Mouse (Mus musculus): Measurements from ENCODE around the gene Ces1d. TPM values are rescaled to one million over a fixed set of nuclear protein-coding genes. Genes with fewer than 3 reads are reported as not detected.
"Not testable (repeated sequence)": the region's sequence is repeated elsewhere in the genome, so short reads cannot be mapped to it uniquely, and the experiment has no call there.

Ces1d gene
- polyA plus RNA-seq, 1 experiment from 2014 or later: 1.0 TPM

- not testable (repeated sequence) for H3K4me3 ChIP-seq; H3K9me3 ChIP-seq; H3K4me1 ChIP-seq; DNase-seq (ENCODE audit: extremely low spot score, low spot score); H3K27me3 ChIP-seq (ENCODE audit: poor library complexity, severe bottlenecking); H3K36me3 ChIP-seq (replicated peaks); H3K27ac ChIP-seq
- WGBS: 87% methylated on average over 7 of the region's 7 CpGs
These were observed 1.5 kb upstream of the Ces1d start for GRCm38 (mm10) chr8:93199146-93199545.

- H3K36me3 ChIP-seq (replicated peaks): no peaks in the 10 kb centered on the region
- H3K4me1 ChIP-seq: no peaks in the 10 kb centered on the region
- no peaks in the 10 kb centered on the region for H3K27me3 ChIP-seq (ENCODE audit: poor library complexity, severe bottlenecking)
- H3K4me3 ChIP-seq: no peak overlapping the region
- DNase-seq (ENCODE audit: extremely low spot score, low spot score): no peak
- 92% methylated on average over 5 of the region's 5 CpGs for WGBS
- no peak overlapping the region for H3K27ac ChIP-seq
- H3K9me3 ChIP-seq: no peaks in the 10 kb centered on the region
These were observed 1.2 kb downstream of the Ces1d start for GRCm38 (mm10) chr8:93196436-93196835.

- no peaks in the 10 kb centered on the region for H3K9me3 ChIP-seq
- peaks cover 12% of the 10 kb centered on the region for H3K4me1 ChIP-seq
- H3K4me3 ChIP-seq: no peak overlapping the region
- no peak for DNase-seq (ENCODE audit: extremely low spot score, low spot score)
- H3K27ac ChIP-seq: no peak overlapping the region
- no peaks in the 10 kb centered on the region for H3K27me3 ChIP-seq (ENCODE audit: poor library complexity, severe bottlenecking)
- WGBS: 91% methylated on average over 4 of the region's 4 CpGs
- no peaks in the 10 kb centered on the region for H3K36me3 ChIP-seq (replicated peaks)
These were observed 17.0 kb downstream of the Ces1d start for GRCm38 (mm10) chr8:93180581-93181129.

GRCm38 (mm10) chr8:93176593-93176992 is 21.0 kb downstream of the Ces1d start:
- Histone ChIP-seq H3K9me3 (no peaks in the 10 kb centered on the region), H3K27me3 (ENCODE audit: poor library complexity, severe bottlenecking) (no peaks in the 10 kb centered on the region), H3K4me3 (no peak overlapping the region), H3K27ac (no peak overlapping the region), H3K4me1 (peaks cover 12% of the 10 kb centered on the region), H3K36me3 (replicated peaks) (no peaks in the 10 kb centered on the region)
- WGBS: 61% methylated on average over 1 of the region's 1 CpGs
- DNase-seq (ENCODE audit: extremely low spot score, low spot score): peak; percentile 19

GRCm38 (mm10) chr8:93174554-93174953 is 23.1 kb downstream of the Ces1d start:
- DNase-seq (ENCODE audit: extremely low spot score, low spot score): no peak
- Histone ChIP-seq H3K9me3 (no peaks in the 10 kb centered on the region), H3K4me1 (peaks cover 12% of the 10 kb centered on the region), H3K4me3 (no peak overlapping the region), H3K36me3 (replicated peaks) (no peaks in the 10 kb centered on the region), H3K27ac (no peak overlapping the region), H3K27me3 (ENCODE audit: poor library complexity, severe bottlenecking) (no peaks in the 10 kb centered on the region)
- WGBS: 86% methylated on average over 2 of the region's 2 CpGs

- H3K27ac ChIP-seq: no peak overlapping the region
- H3K36me3 ChIP-seq (replicated peaks): no peaks in the 10 kb centered on the region
- no peaks in the 10 kb centered on the region for H3K9me3 ChIP-seq
- no peak overlapping the region for H3K4me3 ChIP-seq
- no peaks in the 10 kb centered on the region for H3K27me3 ChIP-seq (ENCODE audit: poor library complexity, severe bottlenecking)
- no peak for DNase-seq (ENCODE audit: extremely low spot score, low spot score)
- 92% methylated on average over 1 of the region's 1 CpGs for WGBS
- H3K4me1 ChIP-seq: peaks cover 11% of the 10 kb centered on the region
These were observed 25.6 kb downstream of the Ces1d start for GRCm38 (mm10) chr8:93171846-93172590.

- H3K27ac ChIP-seq: no peak overlapping the region
- H3K4me3 ChIP-seq: no peak overlapping the region
- no peaks in the 10 kb centered on the region for H3K9me3 ChIP-seq
- DNase-seq (ENCODE audit: extremely low spot score, low spot score): no peak
- no peaks in the 10 kb centered on the region for H3K4me1 ChIP-seq
- H3K36me3 ChIP-seq (replicated peaks): no peaks in the 10 kb centered on the region
- H3K27me3 ChIP-seq (ENCODE audit: poor library complexity, severe bottlenecking): no peaks in the 10 kb centered on the region
- 94% methylated on average over 1 of the region's 1 CpGs for WGBS
These were observed 34.3 kb downstream of the Ces1d start for GRCm38 (mm10) chr8:93163363-93163762.

GRCm38 (mm10) chr8:93151401-93151800 is 46.2 kb downstream of the Ces1d start:
- H3K27ac ChIP-seq: no peak overlapping the region
- 100% methylated on average over 1 of the region's 1 CpGs for WGBS

GRCm38 (mm10) chr8:93147331-93147730 is 50.3 kb downstream of the Ces1d start:
- no peak for DNase-seq (ENCODE audit: extremely low spot score, low spot score)

More at GRCm38 (mm10) chr8:93151401-93151800, 46.2 kb downstream of the Ces1d start:
- H3K9me3 ChIP-seq: no peaks in the 10 kb centered on the region
- H3K4me1 ChIP-seq: no peaks in the 10 kb centered on the region
- no peak overlapping the region for H3K4me3 ChIP-seq
- no peak for DNase-seq (ENCODE audit: extremely low spot score, low spot score)
- H3K36me3 ChIP-seq (replicated peaks): no peaks in the 10 kb centered on the region
- no peaks in the 10 kb centered on the region for H3K27me3 ChIP-seq (ENCODE audit: poor library complexity, severe bottlenecking)

GRCm38 (mm10) chr8:93140696-93141095 is 56.9 kb downstream of the Ces1d start:
- DNase-seq (ENCODE audit: extremely low spot score, low spot score): peak; percentile 27
- Histone ChIP-seq H3K36me3 (replicated peaks) (no peaks in the 10 kb centered on the region), H3K4me3 (no peak overlapping the region), H3K4me1 (no peaks in the 10 kb centered on the region), H3K27me3 (ENCODE audit: poor library complexity, severe bottlenecking) (no peaks in the 10 kb centered on the region), H3K27ac (no peak overlapping the region), H3K9me3 (no peaks in the 10 kb centered on the region)
- WGBS: 72% methylated on average over 1 of the region's 1 CpGs

More at GRCm38 (mm10) chr8:93147331-93147730, 50.3 kb downstream of the Ces1d start:
- no peaks in the 10 kb centered on the region for H3K27me3 ChIP-seq (ENCODE audit: poor library complexity, severe bottlenecking)
- H3K27ac ChIP-seq: no peak overlapping the region
- no peaks in the 10 kb centered on the region for H3K4me1 ChIP-seq
- no peak overlapping the region for H3K4me3 ChIP-seq
- no peaks in the 10 kb centered on the region for H3K36me3 ChIP-seq (replicated peaks)
- no peaks in the 10 kb centered on the region for H3K9me3 ChIP-seq

GRCm38 (mm10) chr8:93132196-93132595 is 65.4 kb downstream of the Ces1d start:
- 91% methylated on average over 2 of the region's 2 CpGs for WGBS
- no peak overlapping the region for H3K27ac ChIP-seq
- H3K4me3 ChIP-seq: no peak overlapping the region
- H3K4me1 ChIP-seq: no peaks in the 10 kb centered on the region
- no peaks in the 10 kb centered on the region for H3K9me3 ChIP-seq
- no peak for DNase-seq (ENCODE audit: extremely low spot score, low spot score)
- H3K36me3 ChIP-seq (replicated peaks): no peaks in the 10 kb centered on the region
- no peaks in the 10 kb centered on the region for H3K27me3 ChIP-seq (ENCODE audit: poor library complexity, severe bottlenecking)

GRCm38 (mm10) chr8:93131233-93131980 is 66.2 kb downstream of the Ces1d start, which contains the start of gene Ces1c:
Gene Ces1c (minus strand): TSS chr8:93131283.
- DNase-seq (ENCODE audit: extremely low spot score, low spot score): no peak
- Histone ChIP-seq H3K4me3 (no peak within 1 kb of the TSS), H3K36me3 (replicated peaks) (no peaks in the 10 kb centered on the region), H3K27ac (no peak within 1 kb of the TSS), H3K27me3 (ENCODE audit: poor library complexity, severe bottlenecking) (no peaks in the 10 kb centered on the region), H3K9me3 (no peaks in the 10 kb centered on the region), H3K4me1 (no peaks in the 10 kb centered on the region)
- 84% methylated on average over 3 of the region's 3 CpGs for WGBS

- Histone ChIP-seq H3K9me3 (no peaks in the 10 kb centered on the region), H3K27ac (no peak overlapping the region), H3K27me3 (ENCODE audit: poor library complexity, severe bottlenecking) (no peaks in the 10 kb centered on the region), H3K4me1 (no peaks in the 10 kb centered on the region), H3K36me3 (replicated peaks) (no peaks in the 10 kb centered on the region), H3K4me3 (no peak overlapping the region)
- 95% methylated on average over 2 of the region's 2 CpGs for WGBS
- DNase-seq (ENCODE audit: extremely low spot score, low spot score): no peak
These were observed 71.2 kb downstream of the Ces1d start for GRCm38 (mm10) chr8:93126476-93126875.

Data from forebrain, embryonic 10.5 days (tissue).